Mouse (Mus musculus): ENCODE measurements at regions not wholly inside any gene's neighbourhood (a gene's known extent, or its start where the extent isn't known, plus 50 kb on each side); places are given as distances from the start of the nearest gene placed in this dataset.
A peak's percentile ranks its signal among the peaks of the same experiment; 100 is the strongest.

DNA sequence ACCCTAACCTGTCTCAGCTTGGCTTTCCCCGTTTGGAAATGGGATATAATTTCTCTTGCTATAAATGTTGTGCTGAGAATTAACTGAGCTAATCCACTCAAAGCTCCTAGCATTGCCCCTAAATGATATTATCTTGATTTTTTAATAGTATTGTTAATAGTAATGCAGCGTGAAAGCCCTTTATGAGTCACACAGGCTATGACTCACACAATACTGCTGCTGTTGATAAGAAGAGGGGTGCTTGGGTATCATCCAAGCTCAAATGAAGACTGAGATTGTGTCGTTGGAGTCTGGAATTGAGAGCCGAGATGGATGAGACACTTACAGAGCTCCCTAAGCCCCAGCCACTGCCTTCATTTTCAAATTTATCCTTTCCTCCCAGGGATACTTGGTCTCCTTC, 235.2 kb upstream of the Tbc1d5 start:
- Histone ChIP-seq H3K36me3 (no peaks in the 10 kb centered on the region), H3K4me1 (no peaks in the 10 kb centered on the region), H3K27ac (replicated peaks) (no peak overlapping the region), H3K4me3 (no peak overlapping the region), H3K27me3 (ENCODE audit: low read depth, poor library complexity, severe bottlenecking) (no peaks in the 10 kb centered on the region), H3K9me3 (replicated peaks) (no peaks in the 10 kb centered on the region)
- 82% methylated on average over 4 of the region's 4 CpGs for WGBS
- no peak for DNase-seq (ENCODE audit: low spot score)

- H3K27ac ChIP-seq (replicated peaks) = no peak overlapping the region
- H3K27me3 ChIP-seq (ENCODE audit: low read depth, poor library complexity, severe bottlenecking) = no peaks in the 10 kb centered on the region
- no peak overlapping the region for H3K4me3 ChIP-seq
- H3K9me3 ChIP-seq (replicated peaks) = no peaks in the 10 kb centered on the region
- H3K4me1 ChIP-seq = no peaks in the 10 kb centered on the region
- H3K36me3 ChIP-seq = no peaks in the 10 kb centered on the region
- no peak for DNase-seq (ENCODE audit: low spot score)
Observed at GRCm38 (mm10) chr17:51413741-51414140, 234.6 kb upstream of the Tbc1d5 start.

- H3K36me3 ChIP-seq = no peaks in the 10 kb centered on the region
- H3K4me1 ChIP-seq = no peaks in the 10 kb centered on the region
- H3K4me3 ChIP-seq = no peak overlapping the region
- WGBS = 93% methylated on average over 12 of the region's 12 CpGs
- H3K27me3 ChIP-seq (ENCODE audit: low read depth, poor library complexity, severe bottlenecking) = no peaks in the 10 kb centered on the region
- H3K9me3 ChIP-seq (replicated peaks) = no peaks in the 10 kb centered on the region
- H3K27ac ChIP-seq (replicated peaks) = no peak overlapping the region
- DNase-seq (ENCODE audit: low spot score) = no peak
Observed at GRCm38 (mm10) chr17:51411545-51412094, 232.5 kb upstream of the Tbc1d5 start.

DNA sequence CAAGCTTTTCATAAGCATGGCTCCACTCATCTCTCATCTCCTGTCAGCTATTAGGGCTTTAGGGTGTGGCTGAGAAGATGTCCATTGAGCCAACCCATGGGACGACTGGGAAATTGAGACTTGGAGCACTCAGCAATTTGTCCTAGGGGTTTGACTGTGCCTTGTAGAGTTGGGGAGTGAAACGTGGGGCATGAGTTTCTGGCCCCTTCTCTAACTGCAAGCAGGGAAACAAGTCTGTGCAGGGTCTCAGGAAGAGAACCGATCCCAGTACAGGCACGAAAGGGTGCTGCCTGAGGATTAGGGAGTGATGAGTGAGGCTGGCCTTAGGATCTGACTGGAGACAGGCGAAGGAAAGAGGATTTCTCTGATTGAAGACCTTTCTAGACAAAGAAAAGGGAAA, 229.7 kb upstream of the Tbc1d5 start:
- no peak overlapping the region for H3K27ac ChIP-seq (replicated peaks)
- no peaks in the 10 kb centered on the region for H3K36me3 ChIP-seq
- DNase-seq (ENCODE audit: low spot score) = no peak
- H3K4me3 ChIP-seq = no peak overlapping the region
- H3K4me1 ChIP-seq = no peaks in the 10 kb centered on the region
- 58% methylated on average over 5 of the region's 5 CpGs for WGBS
- H3K27me3 ChIP-seq (ENCODE audit: low read depth, poor library complexity, severe bottlenecking) = no peaks in the 10 kb centered on the region
- no peaks in the 10 kb centered on the region for H3K9me3 ChIP-seq (replicated peaks)

GRCm38 (mm10) chr17:51408367-51408766, 229.2 kb upstream of the Tbc1d5 start:
- Histone ChIP-seq H3K4me1 (no peaks in the 10 kb centered on the region), H3K4me3 (no peak overlapping the region), H3K9me3 (replicated peaks) (no peaks in the 10 kb centered on the region), H3K27ac (replicated peaks) (no peak overlapping the region), H3K36me3 (no peaks in the 10 kb centered on the region), H3K27me3 (ENCODE audit: low read depth, poor library complexity, severe bottlenecking) (no peaks in the 10 kb centered on the region)
- DNase-seq (ENCODE audit: low spot score) = no peak
- 71% methylated on average over 3 of the region's 3 CpGs for WGBS

DNA sequence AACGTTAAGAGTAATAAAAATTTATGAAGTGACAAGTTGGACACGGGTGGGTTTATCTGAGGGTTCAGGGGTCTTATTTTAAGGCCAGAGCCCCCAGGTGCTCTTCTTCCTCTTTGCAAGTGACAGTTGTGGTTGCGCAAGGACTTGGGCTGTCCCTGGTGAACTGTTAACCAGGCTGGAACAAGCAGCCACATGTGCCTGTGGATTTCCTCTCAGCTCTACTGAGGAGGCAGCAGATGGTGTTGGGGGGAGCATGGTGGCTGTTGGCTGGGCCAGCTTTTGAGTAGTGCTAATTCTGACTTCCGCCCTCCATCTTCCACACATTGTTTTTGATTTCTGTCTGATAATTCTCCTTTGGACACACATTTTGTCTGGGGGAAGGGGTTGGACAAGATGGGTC, 227.9 kb upstream of the Tbc1d5 start:
- DNase-seq (ENCODE audit: low spot score) = no peak
- WGBS = 88% methylated on average over 4 of the region's 4 CpGs
- H3K4me1 ChIP-seq = no peaks in the 10 kb centered on the region
- no peak overlapping the region for H3K27ac ChIP-seq (replicated peaks)
- H3K36me3 ChIP-seq = no peaks in the 10 kb centered on the region
- no peaks in the 10 kb centered on the region for H3K27me3 ChIP-seq (ENCODE audit: low read depth, poor library complexity, severe bottlenecking)
- no peak overlapping the region for H3K4me3 ChIP-seq
- H3K9me3 ChIP-seq (replicated peaks) = no peaks in the 10 kb centered on the region

- Histone ChIP-seq H3K27me3 (ENCODE audit: low read depth, poor library complexity, severe bottlenecking) (no peaks in the 10 kb centered on the region), H3K36me3 (no peaks in the 10 kb centered on the region), H3K4me3 (no peak overlapping the region), H3K27ac (replicated peaks) (no peak overlapping the region), H3K4me1 (no peaks in the 10 kb centered on the region), H3K9me3 (replicated peaks) (no peaks in the 10 kb centered on the region)
- no peak for DNase-seq (ENCODE audit: low spot score)
- WGBS = 82% methylated on average over 3 of the region's 3 CpGs
Observed at GRCm38 (mm10) chr17:51405059-51405458, 225.9 kb upstream of the Tbc1d5 start.

DNA sequence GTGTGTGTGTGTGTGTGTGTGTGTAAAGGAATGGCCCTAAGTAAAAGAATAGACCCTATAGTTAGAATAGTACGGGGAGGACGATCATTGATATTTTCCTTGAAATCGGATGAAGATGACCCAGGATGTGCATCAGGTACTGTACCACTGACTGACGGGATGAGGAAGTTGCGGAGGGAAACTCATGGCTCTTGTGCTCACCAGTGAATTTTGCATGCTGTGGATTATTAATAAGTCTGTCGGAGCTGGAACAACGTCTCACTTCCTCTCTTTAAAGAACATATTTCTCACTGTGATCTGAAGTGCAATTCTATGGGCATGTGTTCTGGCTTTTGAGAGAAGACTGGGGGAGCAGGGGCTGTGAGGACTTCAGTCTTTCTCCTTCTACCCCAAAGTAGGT, 218.8 kb upstream of the Tbc1d5 start:
- no peak overlapping the region for H3K27ac ChIP-seq (replicated peaks)
- H3K36me3 ChIP-seq = no peaks in the 10 kb centered on the region
- H3K4me1 ChIP-seq = peaks cover 7% of the 10 kb centered on the region
- H3K9me3 ChIP-seq (replicated peaks) = no peaks in the 10 kb centered on the region
- no peak overlapping the region for H3K4me3 ChIP-seq
- DNase-seq (ENCODE audit: low spot score) = no peak
- no peaks in the 10 kb centered on the region for H3K27me3 ChIP-seq (ENCODE audit: low read depth, poor library complexity, severe bottlenecking)
- WGBS = 96% methylated on average over 7 of the region's 7 CpGs

GRCm38 (mm10) chr17:51393771-51394221, 214.6 kb upstream of the Tbc1d5 start:
- no peaks in the 10 kb centered on the region for H3K36me3 ChIP-seq
- H3K27me3 ChIP-seq (ENCODE audit: low read depth, poor library complexity, severe bottlenecking) = no peaks in the 10 kb centered on the region
- peaks cover 13% of the 10 kb centered on the region for H3K4me1 ChIP-seq
- DNase-seq (ENCODE audit: low spot score) = peak; percentile 14
- 54% methylated on average over 11 of the region's 11 CpGs for WGBS
- no peak overlapping the region for H3K27ac ChIP-seq (replicated peaks)
- H3K4me3 ChIP-seq = no peak overlapping the region
- H3K9me3 ChIP-seq (replicated peaks) = no peaks in the 10 kb centered on the region

- 67% methylated on average over 10 of the region's 10 CpGs for WGBS
- Histone ChIP-seq H3K9me3 (replicated peaks) (no peaks in the 10 kb centered on the region), H3K4me1 (peaks cover 13% of the 10 kb centered on the region), H3K27ac (replicated peaks) (no peak overlapping the region), H3K27me3 (ENCODE audit: low read depth, poor library complexity, severe bottlenecking) (no peaks in the 10 kb centered on the region), H3K4me3 (no peak overlapping the region), H3K36me3 (no peaks in the 10 kb centered on the region)
- no peak for DNase-seq (ENCODE audit: low spot score)
Observed at GRCm38 (mm10) chr17:51391871-51392270, 212.7 kb upstream of the Tbc1d5 start.

GRCm38 (mm10) chr17:51382552-51382951, 203.4 kb upstream of the Tbc1d5 start:
- no peak overlapping the region for H3K27ac ChIP-seq (replicated peaks)
- no peaks in the 10 kb centered on the region for H3K27me3 ChIP-seq (ENCODE audit: low read depth, poor library complexity, severe bottlenecking)
- no peak for DNase-seq (ENCODE audit: low spot score)
- no peaks in the 10 kb centered on the region for H3K9me3 ChIP-seq (replicated peaks)
- no peaks in the 10 kb centered on the region for H3K4me1 ChIP-seq
- no peaks in the 10 kb centered on the region for H3K36me3 ChIP-seq
- WGBS = 82% methylated on average over 6 of the region's 6 CpGs
- no peak overlapping the region for H3K4me3 ChIP-seq

DNA sequence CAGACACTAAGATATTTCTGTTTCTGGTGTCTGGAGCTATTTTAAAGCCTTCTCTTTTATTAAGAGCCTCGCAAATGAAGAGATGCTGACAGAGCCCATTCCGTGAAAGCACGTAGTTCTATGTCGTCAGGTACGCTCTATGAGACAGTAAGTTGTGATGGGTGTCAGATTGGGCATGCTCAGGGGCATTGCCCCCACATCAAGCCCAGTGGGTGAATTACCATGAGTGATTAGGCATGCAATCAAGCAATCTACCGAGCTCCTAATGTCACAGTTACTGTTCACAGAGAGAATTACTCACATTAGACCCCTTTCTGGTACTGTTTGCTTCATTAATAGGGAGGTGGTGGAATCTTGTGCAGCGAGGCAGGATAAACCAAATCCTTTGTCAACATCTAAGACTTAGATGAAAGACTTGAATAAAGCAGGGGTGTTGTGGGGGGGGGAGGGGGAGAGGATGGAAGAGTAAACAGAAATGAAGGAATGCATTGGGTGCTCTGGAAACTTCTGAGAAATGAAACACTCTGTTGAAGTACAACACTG, 192.9 kb upstream of the Tbc1d5 start:
- no peak for DNase-seq (ENCODE audit: low spot score)
- WGBS = 50% methylated on average over 7 of the region's 7 CpGs
- H3K4me3 ChIP-seq = no peak overlapping the region
- no peak overlapping the region for H3K27ac ChIP-seq (replicated peaks)
- H3K4me1 ChIP-seq = peaks cover 21% of the 10 kb centered on the region
- no peaks in the 10 kb centered on the region for H3K9me3 ChIP-seq (replicated peaks)
- H3K27me3 ChIP-seq (ENCODE audit: low read depth, poor library complexity, severe bottlenecking) = no peaks in the 10 kb centered on the region
- no peaks in the 10 kb centered on the region for H3K36me3 ChIP-seq

DNA sequence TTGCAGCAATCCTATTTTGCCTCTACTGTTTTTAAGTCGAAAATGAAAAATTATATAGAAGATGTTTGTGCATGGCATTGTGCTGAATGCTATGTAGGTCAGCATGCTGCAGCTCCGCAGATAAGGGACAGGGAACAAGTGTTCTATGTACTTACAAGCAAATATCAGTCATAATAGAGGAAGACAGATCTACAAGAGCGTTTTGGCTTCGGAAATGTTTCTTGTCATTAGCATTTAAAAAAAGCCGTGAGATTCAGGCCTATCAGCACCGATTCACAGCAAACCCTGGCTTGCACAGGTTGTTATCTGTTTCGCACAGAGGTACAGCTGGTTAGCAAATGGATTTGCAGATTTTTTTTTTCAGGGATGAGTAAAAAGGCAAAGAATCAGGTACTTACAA, 191.8 kb upstream of the Tbc1d5 start:
- no peak overlapping the region for H3K27ac ChIP-seq (replicated peaks)

DNA sequence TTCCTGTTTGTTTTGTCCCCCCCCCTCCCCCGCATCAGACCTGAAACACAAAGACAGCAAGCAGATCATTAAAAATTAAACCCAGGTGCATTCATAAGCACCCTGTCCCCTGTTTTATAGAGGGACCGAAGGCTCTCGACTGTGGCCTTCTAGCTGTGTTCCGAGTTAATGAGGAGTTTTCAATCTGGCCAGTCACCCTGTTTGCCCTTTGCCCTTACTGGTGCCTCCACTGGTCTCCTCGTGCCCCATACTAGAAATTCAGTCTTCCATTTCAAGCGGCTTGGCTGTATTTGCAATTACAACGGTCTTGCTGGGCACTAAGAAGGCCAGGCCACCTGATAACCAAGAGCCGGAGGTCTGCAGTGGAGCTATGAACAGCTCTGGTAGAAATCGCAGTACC, 190.9 kb upstream of the Tbc1d5 start:
- H3K9me3 ChIP-seq (replicated peaks) = no peaks in the 10 kb centered on the region
- H3K27ac ChIP-seq (replicated peaks) = no peak overlapping the region
- WGBS = 56% methylated on average over 9 of the region's 9 CpGs
- no peaks in the 10 kb centered on the region for H3K27me3 ChIP-seq (ENCODE audit: low read depth, poor library complexity, severe bottlenecking)
- DNase-seq (ENCODE audit: low spot score) = no peak
- H3K36me3 ChIP-seq = no peaks in the 10 kb centered on the region
- peaks cover 21% of the 10 kb centered on the region for H3K4me1 ChIP-seq
- H3K4me3 ChIP-seq = no peak overlapping the region

More for the DNA sequence above, 191.8 kb upstream of the Tbc1d5 start:
- Histone ChIP-seq H3K4me1 (peaks cover 21% of the 10 kb centered on the region), H3K36me3 (no peaks in the 10 kb centered on the region), H3K27me3 (ENCODE audit: low read depth, poor library complexity, severe bottlenecking) (no peaks in the 10 kb centered on the region), H3K4me3 (no peak overlapping the region), H3K9me3 (replicated peaks) (no peaks in the 10 kb centered on the region)
- 84% methylated on average over 7 of the region's 7 CpGs for WGBS
- DNase-seq (ENCODE audit: low spot score) = no peak
